Mouse (Mus musculus) adrenal gland, adult 18-20 months (tissue): ENCODE results near the gene Tmbim6. TPM values are rescaled to one million over a fixed set of nuclear protein-coding genes. Genes with fewer than 3 reads are reported as not detected.

Experiments used
- DNase-seq, 2 experiments: peaks; one replicate each; pipeline ENCODE4 v3.0.0; 2021 to 2022; ENCODE audit warnings: low spot score in 2 of 2
- long read RNA-seq, 2 experiments: library from polyadenylated mRNA; stranded (forward); transcript quantifications; one replicate each; pipeline ENCODE4 v2.0.0; 2021
- total RNA-seq, 2 experiments: library from RNA; stranded (reverse); gene quantifications; 1 replicate in 1 of 2; 2 replicates in 1 of 2; pipeline ENCODE4 v1.2.3; 2021

The Tmbim6 gene
- total RNA-seq, result 100 to 1,000 TPM; 536 to 790 TPM
- long read RNA-seq, experiment 1, transcript Tmbim6-201 (10 exons, 2,452 nt), result major isoform, 539 of 619 reads
- long read RNA-seq, experiment 1, transcript Tmbim6-205 (11 exons, 871 nt), result minor isoform, 6 of 619 reads
- long read RNA-seq, experiment 1, transcript Tmbim6-206 (11 exons, 1,148 nt), result minor isoform, 6 of 619 reads
- long read RNA-seq, experiment 1, transcript Tmbim6-202 (10 exons, 944 nt), result minor isoform, 19 of 619 reads
- long read RNA-seq, experiment 1, partial matches to known transcripts, result 40 of 619 reads
- long read RNA-seq, experiment 1, other reads (novel, unspliced or antisense), result 8 of 619 reads
- long read RNA-seq, experiment 2, transcript Tmbim6-202 (10 exons, 944 nt), result minor isoform, 7 of 1,009 reads
- long read RNA-seq, experiment 2, transcript Tmbim6-206 (11 exons, 1,148 nt), result minor isoform, 10 of 1,009 reads
- long read RNA-seq, experiment 2, transcript Tmbim6-204 (4 exons, 852 nt), result minor isoform, 10 of 1,009 reads
- long read RNA-seq, experiment 2, transcript Tmbim6-201 (10 exons, 2,452 nt), result major isoform, 801 of 1,009 reads
- long read RNA-seq, experiment 2, partial matches to known transcripts, result 167 of 1,009 reads
- long read RNA-seq, experiment 2, other reads (novel, unspliced or antisense), result 5 of 1,009 reads

DNA sequence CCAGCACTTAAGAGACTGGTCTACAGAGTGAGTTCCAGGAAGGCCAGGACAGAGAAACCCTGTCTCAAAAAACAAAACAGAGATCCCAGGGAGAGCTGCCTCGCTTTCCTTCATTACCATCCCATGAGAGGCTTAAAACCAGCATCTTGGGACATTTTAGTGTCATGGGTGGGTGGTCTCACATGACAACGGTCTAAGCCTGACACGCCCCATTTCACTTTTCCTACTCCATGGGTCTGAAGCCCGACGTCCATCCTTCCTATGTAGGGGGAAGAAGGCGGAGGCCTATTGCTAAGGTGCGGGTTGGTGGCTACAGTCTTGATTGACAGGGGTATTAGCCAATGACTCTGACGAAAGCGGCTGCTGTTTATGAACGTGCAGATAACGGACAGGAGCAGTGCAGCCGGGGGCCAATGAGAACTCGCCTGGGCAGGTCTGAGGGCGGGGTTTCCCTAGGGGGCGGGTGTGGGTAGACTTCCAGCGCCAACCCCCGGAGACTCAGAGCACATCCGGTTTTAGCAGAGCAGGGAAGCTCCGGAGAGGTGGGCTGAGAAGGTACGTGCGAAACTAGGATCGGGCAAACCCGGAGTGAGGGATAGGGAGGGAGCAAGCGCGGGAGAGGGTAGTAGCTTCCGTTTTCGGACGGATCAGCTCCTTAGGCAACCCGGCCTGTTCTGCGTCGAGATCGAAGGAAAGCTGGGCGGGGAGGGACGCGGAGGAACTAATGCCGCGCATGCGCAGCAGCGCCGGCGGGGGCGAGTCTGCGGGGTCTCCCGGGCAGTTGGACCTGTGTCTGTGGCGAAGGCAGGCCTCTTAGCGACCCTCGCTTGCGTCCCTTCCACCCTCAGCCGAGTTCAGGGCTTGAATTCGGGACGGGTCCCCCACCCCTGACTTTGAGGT, at the start of gene Tmbim6:
TSS of gene Tmbim6 (plus strand) at position 397 of the 900 bp plus-strand sequence.
- DNase-seq, result peak; percentile 92 to 95

DNA sequence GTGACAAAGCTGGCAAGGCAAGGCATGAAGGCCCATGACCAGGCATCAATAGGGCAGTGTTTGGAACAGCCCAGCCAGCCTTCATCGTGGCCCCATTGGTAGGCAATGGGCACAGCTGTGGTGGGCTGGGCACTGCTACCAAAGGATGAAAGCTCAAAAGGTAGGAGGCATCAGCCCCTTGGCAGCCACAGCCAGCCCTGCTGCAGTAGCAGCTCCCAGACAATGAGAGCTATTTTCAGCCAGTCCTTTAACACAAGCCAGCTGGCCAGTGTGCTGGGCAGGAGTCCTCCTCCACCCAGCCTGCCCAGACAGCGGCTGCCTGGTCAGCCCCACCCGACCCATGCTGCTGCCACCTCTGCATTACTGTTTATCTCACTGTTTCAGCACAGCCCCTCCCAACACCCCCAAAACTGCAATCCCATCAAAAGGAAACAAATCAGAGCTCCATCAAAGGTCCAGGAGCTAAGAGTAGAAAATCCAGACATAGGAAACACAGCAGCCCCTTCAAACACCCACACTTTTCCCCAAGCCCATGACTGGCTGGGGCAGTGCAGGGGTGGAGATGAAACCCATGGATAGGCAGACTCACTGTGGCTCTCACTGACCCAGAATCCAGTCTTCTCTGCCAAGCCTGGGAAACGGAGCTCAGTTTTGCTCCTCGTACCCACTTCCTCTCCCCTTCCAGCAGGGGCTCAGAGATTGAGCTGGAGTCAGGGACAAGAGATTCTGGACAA, 49.1 kb upstream of the Tmbim6 start:
- DNase-seq, result no peak

DNA sequence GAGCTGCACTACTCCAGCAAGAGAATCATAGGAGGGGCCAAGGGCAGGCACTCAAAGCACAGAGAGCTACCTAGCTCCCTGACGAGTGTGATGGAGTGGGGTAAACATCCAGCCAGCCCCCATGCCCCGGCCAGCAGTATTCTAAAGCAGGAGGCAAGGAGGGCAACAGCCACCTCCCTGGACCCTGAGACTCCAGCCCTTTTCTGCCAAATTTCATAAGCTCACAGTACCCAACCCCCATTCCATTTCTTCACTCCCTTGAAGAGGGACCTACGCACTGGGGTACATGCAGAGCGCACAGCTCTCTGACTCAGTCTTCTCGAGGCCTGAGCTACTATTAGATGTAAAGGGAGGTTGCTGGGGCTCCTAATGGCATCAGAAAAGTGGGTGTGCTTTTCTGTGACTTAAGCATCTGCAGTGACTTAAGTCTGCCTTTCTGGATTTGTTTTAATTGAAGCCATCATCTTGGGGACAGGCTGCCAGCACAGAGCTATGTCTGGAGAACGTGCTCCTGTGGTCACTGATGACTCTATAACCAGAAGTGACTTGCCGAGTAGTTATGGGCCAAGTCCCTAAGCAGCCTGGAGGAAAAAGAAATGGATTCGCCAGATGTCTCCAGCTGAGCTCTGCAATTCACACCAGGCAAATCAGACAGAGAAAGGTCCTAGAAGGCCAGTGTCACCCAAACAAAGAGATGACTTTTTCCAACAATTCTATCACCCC, 48.4 kb upstream of the Tmbim6 start:
- no peak for DNase-seq

GRCm38 (mm10) chr15:99344961-99345360, 47.7 kb upstream of the Tmbim6 start:
- no peak for DNase-seq

DNA sequence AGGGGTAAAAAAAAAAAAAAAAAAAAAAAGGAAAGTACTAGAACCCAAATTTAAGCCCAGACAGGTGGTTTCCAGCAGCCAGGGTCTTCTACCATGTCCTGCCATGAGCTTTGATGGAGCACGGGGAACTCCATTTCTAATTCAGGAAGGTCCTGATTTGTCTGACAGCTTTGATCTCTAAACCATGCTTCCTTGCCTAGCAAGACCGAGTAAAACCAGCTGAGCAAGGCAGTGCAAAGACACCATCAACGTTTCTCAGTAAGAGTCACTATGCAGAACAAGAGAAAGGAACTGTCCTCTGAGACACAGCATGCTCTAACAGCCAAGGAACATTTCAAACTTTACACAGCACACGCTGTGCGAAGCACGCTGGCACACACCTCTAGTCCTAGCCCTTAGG, 41.1 kb upstream of the Tmbim6 start:
- DNase-seq, result no peak

GRCm38 (mm10) chr15:99352306-99352705, 40.4 kb upstream of the Tmbim6 start:
- no peak for DNase-seq

DNA sequence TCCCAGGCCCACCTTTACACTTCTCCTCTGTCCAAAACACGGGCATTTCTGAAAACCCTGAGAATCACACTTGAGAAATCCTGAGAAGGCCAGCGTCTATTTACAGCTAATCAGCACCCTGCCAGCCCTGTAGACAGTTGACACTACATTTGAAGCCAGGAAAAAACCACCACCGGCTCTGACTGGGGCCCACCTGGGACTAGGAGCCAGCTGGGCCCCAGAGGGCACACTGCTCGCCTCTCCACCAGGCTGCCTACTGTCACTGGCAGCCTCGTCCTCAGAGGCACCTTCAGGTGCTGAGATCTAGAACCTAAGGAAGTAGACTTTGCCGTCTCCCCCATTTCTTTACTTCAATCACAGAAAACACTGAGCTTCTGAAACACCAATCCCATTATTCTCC, 37.0 kb upstream of the Tmbim6 start:
- no peak for DNase-seq

DNA sequence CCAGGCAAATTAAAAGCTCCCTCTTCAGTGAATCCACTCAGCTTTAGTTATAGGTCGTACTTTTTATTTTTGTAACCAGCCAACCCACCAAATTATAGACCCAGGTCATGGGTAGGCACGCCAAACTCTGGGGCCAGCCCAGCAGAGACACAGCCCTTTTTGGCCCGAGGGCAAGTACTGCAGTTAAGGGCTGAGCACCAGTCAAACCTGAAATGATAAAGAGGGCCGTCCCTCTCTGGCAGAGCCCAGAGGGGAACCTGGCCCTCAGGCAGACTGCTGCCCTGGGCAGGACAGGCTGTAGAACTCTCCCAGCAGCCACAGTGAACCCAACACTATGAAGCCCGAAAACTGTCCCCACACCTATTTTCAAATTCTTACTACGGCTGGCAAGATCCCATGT, 36.2 kb upstream of the Tmbim6 start:
- no peak for DNase-seq

GRCm38 (mm10) chr15:99358952-99359351, 33.7 kb upstream of the Tmbim6 start:
- DNase-seq, result no peak

- DNase-seq, result no peak
Measured at GRCm38 (mm10) chr15:99364022-99364530, 28.6 kb upstream of the Tmbim6 start.

GRCm38 (mm10) chr15:99364921-99365320, 27.8 kb upstream of the Tmbim6 start:
- DNase-seq, result no peak

GRCm38 (mm10) chr15:99368583-99369266, 24.0 kb upstream of the Tmbim6 start:
- DNase-seq, result no peak

- peak; percentile 26 to 46 for DNase-seq
Measured at GRCm38 (mm10) chr15:99369391-99370171, 23.1 kb upstream of the Tmbim6 start.

- DNase-seq, result peak; percentile 98 to 99
Measured at GRCm38 (mm10) chr15:99370259-99370691, 22.4 kb upstream of the Tmbim6 start, which contains the start of gene Fmnl3. TSS of gene Fmnl3 (minus strand) at chr15:99370482.

DNA sequence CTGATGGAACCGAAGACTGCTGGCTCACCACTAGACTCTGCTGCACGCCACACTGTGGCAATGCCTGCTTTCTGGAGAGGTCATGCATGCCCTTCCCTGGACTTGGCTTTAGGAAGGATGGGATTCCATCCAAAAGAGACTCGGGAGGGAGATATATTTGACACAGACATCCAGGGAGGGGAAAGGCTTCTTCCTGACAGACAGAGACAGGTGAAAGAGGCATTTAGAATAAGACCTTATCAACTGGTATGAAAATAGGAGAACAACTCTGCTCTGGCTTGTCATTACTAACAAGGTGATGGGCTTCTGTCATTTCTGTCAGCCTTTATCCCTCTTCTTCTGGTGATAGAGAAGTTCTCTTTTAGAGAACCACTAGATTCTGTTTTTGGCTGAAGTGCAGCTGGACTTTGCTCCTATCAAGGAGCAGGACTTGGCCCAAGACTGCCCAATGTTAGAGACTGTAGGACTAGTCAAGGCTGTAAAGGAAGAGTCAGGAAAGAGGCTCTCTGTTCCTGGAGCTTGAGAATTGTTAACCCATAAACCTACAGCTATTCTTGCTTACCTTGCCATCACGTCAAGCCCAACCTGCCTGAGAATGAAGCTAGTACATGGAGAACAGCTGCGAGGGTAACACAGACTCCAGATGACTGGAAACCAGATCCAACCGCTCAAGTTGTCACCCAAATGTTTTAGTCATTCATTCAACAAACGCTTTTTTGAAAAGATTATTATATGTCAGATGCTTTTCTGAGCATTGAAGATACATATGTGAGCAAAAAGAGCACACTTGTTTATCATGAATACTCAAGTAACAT, 20.9 kb upstream of the Tmbim6 start:
- no peak for DNase-seq

- peak in 1 of 2 experiments; percentile 35 for DNase-seq
Measured at GRCm38 (mm10) chr15:99372761-99373160, 19.9 kb upstream of the Tmbim6 start.

DNA sequence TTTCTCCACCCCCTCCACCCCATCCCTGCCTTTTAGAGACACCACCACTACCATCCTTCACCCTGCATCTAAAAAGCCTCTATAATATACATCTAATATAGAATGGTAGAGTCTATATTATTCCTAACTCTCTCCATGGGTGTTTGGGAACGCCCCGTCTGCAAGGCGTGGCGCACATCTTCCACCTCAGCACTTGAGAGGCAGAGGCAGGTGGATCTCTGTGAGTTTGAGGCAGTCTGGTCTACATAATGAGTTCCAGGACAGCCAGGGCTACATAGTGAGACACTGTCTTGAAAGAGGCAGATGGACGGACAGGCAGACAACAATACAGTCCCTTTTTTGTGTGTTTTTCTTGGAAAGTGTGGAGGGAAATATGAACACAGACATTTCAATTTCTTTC, 17.6 kb upstream of the Tmbim6 start:
- DNase-seq, result no peak

DNA sequence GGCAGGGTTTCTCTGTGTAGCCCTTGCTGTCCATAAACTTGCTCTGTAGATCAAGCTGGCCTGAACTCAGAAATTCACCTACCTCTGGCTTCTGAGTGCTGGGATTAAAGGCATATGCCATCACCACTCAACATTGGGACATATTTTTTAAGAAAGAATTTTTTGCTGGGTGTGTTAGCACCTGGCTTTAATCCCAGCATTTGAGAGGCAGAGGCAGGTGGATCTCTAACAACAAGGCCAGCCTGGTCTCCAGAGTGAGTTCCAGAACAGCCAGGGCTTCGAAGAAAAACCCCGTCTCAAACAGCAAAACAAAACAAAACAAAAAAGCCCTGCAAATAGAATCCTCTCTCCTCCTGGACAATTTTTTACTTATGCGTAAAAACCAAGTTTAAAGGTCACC, 17.1 kb upstream of the Tmbim6 start:
- DNase-seq, result no peak
